Mouse (Mus musculus): ENCODE measurements at regions not wholly inside any gene's neighbourhood (a gene's known extent, or its start where the extent isn't known, plus 50 kb on each side); places are given as distances from the start of the nearest gene placed in this dataset.
A peak's percentile ranks its signal among the peaks of the same experiment; 100 is the strongest.

DNA sequence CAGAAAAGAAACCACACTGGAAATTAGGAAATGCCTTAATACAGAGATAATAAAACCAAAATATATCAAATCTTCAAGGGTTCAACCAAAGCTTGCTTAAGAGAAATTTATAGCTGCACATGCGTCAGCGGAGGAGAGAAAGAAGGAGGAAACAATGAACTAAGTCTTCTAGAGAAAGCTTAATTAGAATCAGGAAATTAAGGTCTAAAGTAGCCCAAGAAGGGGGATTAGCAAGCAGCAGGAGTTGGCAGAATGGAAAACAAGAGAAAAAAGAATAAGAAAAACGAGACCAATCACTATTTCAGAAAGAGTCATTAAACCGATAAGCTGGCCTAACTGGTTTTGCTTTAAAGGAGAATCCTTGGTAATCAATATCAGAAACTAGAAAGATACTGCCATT is 119.4 kb upstream of the Irf2bp2 start:
- no peak for DNase-seq (ENCODE audit: low read depth)

DNA sequence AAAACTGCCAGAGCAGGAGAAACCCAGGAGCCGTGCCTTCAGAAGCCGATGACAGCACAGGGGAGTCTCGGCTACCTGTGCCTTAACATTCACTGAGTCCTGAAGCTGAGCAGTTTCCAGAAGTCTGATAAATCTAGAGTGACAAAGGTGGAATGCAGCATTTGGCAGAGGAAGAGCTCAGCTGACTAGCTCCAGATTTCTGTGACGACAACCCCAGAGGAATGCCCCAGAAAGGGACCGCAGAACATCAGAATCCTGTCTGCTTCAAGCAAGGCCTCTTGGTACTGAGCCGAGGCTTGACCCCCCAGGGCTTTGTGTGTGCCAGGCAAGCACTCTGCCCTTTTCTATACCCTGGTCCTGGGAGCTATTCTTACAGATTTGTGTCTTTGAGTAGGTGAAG is 119.0 kb upstream of the Irf2bp2 start:
- no peak for DNase-seq (ENCODE audit: low read depth)

DNA sequence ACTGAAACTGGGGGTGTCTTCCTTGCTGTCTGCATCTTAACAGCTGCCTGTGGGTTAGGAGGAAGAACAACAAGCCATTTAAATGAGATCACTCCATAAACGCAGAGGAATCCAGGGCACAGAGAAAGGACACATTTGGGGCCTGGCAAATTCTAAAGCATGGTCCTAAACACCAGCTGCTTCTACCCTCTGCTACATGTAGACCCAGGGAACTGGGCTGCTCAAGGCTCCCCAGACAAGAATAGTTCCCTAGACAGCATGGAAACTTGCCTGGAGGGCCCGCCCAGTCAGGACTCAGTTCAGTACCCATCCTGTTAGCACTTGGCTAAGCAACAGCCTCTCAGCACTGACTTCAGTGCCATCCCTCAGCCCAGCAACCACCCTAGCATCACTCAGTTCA is 115.2 kb upstream of the Irf2bp2 start:
- no peak for DNase-seq (ENCODE audit: low read depth)

DNA sequence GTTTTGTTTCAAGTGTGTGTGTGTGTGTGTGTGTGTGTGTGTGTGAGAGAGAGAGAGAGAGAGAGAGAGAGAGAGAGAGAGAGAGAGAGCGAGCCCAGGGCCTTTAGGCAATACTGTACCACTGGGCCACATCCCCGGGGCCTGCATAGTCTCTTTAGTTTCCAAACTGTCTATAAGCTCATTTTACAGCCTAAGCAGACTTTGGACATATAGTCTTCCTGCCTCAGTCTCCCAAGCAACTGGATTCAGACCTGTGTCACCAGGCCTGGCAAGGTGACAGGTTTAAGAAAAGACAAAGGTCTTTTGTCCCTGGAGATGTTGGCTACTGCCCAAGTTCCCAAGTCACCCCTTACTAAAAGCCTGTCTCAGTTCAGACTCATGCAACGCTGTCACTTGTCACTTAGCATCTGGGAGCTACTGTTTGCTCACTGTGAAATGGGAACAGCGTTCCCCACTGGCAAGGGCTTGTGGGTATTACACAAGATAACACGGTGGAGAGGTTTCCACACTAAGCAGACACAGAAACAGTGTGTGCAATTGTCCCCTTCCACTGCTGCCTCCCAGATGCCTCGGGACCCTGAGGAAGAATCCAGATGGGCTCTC is 113.6 kb upstream of the Irf2bp2 start:
- no peak for DNase-seq (ENCODE audit: low read depth)

DNA sequence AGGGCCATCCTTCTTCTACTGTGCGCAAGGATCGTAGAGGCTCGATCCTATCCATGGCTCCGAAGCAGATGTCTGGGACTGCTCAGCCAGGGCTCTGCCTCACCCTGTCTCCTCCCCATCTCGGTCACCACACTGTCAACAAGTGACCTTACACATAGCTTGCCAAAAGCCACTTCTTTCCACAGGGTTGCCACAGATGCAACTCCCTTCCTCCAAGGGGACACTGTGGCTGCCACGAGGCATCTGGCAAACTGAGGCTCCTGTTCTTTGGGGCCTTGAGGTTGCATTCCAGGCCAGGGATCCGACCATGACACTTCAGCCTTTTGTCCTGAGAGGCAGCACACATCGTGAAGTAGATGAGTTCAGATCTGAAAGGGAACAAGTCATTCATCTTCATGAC is 112.5 kb upstream of the Irf2bp2 start:
- no peak for DNase-seq (ENCODE audit: low read depth)

DNA sequence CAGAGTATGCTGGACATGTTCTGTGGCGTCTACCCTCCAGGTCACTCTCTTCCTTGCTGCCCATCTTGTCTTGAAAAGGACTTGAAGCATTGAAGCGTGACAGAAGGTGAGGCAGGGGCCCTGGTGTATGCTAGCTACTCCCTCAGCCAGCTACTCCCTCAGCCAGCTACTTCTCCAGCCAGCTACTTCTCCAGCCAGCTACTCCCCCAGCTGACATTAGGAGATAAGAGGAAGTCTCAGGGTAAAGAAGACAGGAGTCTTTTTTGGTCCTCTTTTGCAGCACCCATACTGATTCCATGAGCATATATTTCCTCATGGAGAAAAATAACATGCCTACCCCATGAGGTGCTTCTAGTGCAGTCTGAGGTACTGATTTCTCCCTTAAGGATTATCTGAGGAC is 111.6 kb upstream of the Irf2bp2 start:
- DNase-seq (ENCODE audit: low read depth), result no peak

DNA sequence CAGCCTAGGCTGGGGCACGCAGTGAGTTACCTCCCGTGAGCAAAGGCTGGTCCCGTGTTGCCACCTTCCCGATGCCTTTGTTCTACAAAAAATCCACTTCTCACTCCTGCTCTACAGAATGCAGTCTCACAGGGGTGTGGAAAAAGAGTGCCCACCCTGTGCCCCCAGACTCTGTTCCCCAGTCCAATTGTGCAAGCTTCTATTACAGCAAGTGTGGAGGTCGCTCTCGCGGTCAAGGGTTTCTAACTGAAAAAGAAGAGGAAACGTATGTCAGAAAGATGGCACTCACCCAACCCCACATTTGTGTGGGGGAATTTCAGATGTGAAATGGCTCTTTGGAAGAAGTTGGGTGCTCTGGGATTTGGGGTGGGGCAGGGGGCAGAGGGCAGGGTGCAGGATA is 110.9 kb upstream of the Irf2bp2 start:
- DNase-seq (ENCODE audit: low read depth), result no peak

DNA sequence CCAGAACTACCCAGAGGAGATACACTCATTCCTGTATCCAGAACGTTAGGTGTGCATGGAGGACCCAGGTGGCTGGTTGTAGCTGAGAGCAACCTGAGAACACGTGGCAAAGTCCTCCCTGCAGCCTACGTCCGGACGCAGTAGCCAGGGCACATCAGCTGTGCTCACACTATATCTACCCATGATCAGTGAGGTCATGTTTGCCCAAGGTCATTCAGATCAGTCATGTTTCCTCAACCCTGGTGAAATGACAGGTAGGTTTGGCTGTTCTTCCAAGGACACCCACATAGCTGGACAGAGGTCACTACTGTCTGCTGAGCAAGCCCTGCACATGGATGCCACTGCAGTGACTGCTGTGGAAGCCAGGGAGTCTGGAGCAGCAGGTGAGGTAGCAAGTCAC is 109.8 kb upstream of the Irf2bp2 start:
- no peak for DNase-seq (ENCODE audit: low read depth)

DNA sequence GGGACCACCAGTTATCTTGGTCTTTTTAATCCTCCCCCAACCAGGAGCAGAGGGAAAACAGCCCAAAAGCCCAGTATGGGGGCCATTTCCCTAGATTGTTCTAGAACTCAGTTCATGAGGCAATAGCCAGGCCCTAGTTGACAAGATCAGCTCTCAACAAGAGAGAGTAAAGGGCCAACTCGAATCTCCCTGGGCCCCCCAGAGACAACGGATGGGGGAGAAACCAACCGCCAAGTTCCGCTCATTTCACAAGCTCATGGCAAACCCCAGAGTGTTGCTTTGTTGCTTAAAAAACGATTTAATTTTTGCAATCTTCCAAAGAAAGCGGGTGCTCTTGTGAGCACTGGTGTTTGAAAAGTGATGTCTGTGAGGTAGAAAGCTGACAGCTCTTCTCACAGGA is 108.5 kb upstream of the Irf2bp2 start:
- DNase-seq (ENCODE audit: low read depth), result no peak

DNA sequence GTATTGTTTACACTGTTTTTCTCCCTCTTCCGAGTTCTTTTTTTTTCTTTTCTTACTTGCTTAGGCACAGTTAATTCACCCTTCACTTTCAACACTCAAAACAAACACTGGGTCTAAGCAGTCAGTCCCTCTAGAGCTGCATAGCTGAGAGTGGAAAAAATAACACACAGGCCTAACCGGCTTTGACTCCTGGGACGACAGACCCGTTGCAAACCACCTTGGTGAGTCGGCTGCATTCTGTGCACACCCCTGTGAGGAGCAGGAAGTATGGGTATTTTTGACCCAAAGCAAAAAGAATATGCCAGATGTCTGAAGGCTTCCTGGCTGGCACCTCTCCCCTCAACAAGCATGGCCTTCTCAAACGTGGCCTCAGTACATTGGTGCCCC is 105.6 kb upstream of the Irf2bp2 start:
- DNase-seq (ENCODE audit: low read depth), result no peak

DNA sequence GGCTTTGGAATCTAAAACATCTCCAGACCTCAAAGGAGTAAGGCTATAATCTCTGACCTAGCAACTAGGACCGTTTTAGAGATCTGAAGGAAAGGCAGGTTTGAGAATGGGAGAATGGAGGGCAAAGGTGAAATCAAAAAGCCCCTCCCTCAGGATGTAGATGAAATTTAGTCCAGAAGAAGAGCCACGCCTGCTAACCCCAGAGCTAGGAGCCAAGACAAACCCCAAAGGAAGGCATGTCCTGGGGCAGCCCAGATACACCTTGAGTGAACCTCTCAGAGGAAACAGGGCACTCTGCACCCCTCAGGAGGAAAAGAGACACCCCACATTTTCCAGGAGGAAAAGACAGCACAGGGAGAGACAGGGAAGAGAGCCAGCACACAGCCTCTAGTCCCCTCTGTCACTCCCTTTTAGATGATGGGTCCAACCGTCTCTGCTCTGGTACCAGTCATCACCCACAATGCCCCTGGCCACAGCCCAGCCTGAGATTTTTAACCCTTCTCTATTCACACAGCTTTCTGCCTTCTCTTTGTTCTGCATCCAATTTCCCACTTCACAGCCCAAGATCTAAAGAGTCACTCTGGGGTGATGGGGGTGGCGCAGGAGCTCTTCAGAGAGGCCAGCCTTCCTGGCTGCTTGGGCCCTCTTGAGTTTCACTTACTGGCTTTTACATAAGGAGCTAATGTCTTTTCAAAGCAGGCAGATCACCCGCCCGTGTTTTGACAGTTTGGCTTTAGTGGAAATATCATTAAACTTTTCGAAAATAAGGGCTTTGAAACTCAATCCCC is 105.0 kb upstream of the Irf2bp2 start:
- DNase-seq (ENCODE audit: low read depth), result no peak

DNA sequence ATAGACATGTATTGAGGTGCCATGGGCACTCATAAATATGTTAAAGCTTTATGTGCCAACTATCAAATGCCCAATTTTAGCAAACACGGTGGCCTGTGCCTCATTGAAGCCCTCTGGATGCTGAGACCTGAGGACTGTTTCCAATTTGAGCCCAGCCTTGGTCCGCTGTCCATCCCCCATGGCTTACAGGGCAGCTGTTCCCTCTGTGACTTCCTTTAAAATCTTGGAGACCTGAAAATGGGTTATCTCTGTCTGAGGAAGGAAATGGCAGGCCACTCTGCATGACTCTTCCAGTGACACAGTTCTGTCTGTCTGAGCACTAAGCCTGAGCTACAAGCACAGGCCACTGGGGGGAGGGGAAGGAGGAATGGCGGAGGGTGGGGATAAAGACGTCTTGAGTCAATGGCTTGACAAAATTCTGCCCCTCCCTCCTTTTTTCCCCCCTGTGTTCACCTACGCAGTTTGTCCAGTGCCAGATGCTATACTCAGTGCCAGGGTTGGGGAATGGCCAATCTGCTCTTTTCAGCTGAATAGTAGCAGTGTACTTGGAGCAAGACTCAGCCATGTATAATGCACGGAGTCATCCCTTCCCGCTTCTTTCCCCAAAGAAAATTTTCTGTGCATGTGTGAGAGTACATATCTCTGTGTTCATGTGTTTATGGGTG is 102.7 kb upstream of the Irf2bp2 start:
- DNase-seq (ENCODE audit: low read depth), result no peak

DNA sequence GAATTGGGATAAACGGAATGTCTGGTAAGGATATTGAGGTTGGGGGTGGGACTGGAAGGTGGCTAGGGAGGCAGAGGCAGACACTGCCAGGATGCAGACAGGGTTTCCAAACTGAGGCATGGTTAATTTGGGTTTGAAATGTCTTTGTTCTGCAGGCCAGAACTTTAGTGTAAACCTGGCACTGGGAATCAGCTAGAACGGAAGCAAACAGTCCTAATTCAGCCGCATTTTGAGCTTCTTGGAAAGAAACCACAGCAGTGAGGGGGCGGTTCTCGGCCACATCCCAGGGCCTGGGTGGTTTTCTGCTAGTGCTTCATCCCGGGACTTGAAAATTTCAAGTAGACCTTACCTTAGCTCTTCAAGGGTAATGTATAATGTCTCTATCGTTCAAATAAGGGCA is 100.6 kb upstream of the Irf2bp2 start:
- DNase-seq (ENCODE audit: low read depth), result no peak

DNA sequence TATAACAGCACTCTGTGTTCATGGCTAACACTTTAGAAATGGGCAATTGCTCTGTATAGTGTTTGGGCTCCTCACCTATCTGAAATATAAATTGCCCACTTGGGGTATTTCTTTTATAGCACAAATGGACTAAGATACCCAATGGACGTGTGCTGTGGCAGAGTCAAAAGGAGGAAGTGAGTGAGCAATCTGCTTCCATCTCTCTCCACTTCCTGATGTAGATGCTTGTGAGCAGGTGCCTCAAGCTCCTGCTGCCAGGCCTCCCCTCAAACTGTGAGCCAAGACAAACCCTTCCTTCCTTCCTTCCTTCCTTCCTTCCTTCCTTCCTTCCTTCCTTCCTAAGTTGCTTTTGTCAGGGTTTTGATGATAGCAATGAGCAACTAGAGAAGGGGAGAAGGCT is 99.9 kb upstream of the Irf2bp2 start:
- DNase-seq (ENCODE audit: low read depth), result no peak

DNA sequence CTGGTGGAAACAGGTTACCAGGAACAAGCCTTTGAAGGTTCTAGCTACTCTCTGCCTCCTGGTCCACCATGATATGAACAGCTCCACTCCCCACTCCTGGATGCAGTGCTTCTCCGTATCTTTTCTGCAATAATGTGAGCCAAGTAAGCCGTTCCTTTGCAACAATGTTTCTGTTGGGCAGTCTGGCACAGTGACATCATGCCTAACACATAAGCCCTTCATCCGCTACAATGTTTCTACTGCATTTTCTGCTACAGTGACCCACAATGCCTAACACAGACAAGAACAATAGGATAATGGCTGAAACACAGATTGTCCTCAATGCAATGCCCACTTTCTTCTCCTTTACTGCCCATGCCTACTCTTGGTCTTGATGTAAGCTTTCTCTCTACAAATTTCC is 98.9 kb upstream of the Irf2bp2 start:
- no peak for DNase-seq (ENCODE audit: low read depth)

DNA sequence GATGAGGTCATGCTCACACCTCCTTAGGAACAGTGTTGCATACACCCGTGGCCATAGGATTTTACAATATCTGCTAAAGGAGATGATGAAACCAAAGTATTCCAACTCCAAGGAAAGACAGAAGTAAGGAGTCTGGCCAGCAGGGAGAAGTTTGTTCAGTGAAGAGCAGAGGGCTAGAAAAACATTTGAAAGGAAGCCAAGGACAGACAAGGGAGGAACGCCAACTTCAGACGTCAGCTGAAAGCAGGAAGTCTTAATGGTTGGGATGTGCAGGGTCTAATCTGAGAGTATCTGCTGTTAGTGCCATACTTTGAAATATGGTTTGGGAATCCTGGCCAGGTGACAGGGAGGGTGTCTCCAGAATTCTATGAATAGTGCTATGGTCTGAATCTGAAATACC is 98.5 kb upstream of the Irf2bp2 start:
- DNase-seq (ENCODE audit: low read depth), result no peak

DNA sequence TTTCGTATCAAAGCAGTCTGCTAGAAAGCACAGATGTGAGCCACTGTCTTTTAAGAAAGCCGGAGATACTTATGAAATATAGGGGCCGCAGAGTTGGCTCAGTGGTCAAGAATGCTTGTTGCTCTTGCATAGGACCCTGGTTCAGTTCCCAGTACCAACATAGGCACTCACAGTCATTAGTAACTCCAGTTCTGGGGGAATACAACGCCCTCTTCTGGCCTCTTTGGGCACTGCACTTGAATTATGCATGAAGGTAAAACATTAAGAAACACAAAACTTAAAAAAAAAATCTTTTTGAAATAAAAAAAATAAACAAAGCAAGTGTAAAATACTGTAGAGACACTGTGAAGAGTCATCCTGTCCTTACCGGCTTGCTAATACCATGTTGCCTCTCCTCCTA is 94.7 kb upstream of the Irf2bp2 start:
- DNase-seq (ENCODE audit: low read depth), result no peak

DNA sequence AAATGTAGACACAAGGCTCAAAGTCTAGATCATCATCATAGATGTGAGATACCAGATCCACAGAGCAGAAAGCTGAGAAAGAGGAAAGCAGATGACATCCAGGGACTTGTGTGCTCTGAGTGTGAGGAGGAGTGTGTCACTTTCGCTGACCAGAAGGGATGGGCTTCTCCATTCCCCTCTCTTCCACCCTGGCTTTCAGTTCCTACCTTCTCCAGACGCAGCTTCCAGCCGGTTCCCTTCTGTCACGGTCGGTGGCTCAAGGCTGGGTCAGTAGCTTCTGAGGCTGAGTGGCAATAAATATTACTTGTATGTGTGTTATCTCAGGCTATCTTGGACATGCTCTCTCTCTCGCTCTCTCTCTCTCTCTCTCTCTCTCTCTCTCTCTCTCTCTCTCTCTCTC is 94.2 kb upstream of the Irf2bp2 start:
- DNase-seq (ENCODE audit: low read depth), result no peak

DNA sequence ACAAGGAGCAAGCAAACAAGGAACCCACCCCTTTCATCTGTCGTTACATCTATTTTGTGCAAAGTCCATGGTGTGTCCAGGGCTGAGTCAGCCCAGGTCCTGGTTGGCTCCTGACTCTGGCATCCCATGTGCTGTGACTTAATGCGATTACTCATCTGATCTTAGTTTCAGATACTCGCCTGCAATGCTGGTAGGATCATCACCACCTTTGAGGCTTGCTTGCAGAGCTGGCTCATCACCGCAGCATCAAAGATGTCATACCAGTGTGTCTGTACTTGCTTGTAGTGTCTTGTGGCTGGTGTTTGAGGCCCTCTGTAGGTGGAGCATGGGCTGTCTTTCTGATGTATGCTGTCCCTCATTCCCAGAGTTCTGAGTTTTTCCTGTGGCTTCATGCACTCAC is 93.0 kb upstream of the Irf2bp2 start:
- no peak for DNase-seq (ENCODE audit: low read depth)

DNA sequence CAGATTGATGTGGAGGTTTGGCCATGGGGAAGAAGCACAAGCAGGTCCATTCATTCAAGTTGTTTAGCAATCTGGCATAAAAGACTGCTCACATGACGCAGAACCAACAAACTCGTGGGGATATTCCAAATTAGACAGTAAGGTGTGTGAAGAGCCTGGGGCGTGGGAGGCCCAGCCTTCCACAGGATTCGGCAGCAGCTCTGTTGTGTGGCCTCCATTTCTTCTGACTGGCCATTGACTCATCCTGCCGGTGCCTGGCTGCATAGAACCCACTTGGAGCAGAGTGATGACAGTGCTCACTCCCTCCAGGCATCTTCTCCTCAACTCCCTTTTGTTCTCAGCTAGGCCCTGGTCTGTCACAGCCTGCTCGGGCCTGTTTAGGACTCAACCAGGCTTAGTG is 91.6 kb upstream of the Irf2bp2 start:
- peak; percentile 93 for DNase-seq (ENCODE audit: low read depth)

DNA sequence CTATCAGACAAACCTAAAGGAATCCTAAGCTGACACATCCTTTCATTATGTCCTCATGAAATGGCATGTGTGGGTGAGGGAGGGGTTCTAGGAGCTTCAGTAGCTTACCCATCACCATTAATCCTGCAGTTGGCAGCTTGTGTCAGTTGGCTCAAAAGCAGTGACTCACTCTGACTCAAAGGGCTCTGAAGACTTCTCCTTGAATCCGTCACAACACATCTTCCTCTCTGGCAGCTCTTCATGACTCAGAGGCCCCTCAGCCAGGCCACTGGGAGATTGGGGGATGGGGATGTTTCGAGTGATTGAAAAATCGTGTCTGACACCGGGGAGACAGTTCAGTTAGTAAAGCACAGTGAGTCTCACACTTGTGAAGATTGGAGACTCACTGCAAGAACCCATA is 90.2 kb upstream of the Irf2bp2 start:
- no peak for DNase-seq (ENCODE audit: low read depth)

DNA sequence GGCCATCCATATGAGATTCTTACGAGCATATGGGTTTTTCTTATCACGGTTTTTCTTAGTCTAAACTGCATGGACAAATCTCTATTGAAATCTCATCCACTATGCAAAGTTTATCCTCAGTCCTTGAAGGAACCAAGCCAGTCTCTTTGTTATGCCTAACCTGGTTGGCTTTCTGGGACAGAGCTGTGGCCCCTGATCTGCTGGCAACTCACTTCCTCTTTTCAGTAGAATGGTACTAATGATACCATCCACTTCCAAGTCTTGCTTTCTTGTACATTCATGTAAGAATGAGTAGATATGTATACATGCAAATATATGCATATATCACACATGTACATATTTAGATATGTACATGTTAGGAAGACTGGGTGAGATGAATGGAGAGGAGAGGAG is 89.8 kb upstream of the Irf2bp2 start:
- no peak for DNase-seq (ENCODE audit: low read depth)

DNA sequence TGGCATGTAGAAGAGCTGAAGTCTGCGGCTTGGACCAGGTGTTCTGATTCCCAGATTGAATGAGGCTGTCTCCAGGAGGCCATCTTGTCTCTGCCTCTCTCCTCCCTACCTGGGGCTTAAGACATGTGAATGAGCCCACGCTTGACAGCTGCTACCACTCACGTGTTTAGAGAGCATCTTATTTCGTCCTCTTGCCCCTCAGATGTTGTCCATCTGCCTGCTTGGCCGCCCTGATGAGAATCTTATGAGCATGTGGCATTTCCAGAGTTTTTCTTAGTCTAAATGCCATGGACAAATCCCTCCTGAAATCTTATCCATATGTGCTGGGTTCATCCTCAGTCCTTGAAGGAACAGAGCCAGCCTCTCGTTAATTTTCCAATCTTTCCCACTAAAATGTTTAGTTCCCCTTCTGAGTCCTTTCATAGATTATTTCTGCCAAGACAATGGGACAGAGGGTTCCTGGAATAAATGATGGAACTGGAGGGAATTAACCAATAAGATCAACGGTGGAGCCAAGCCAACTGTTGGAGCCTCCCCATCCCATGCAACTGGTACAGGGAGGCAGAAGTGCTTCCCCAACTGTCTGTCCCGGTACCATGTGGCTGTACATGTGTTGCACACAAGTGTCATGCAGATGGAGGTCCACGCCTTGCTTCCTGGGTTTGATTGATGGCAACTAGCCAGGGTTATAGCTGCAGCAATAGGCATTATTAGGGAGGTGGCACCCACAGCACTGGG is 89.2 kb upstream of the Irf2bp2 start:
- no peak for DNase-seq (ENCODE audit: low read depth)
